Mouse (Mus musculus) spleen, adult 2 months (tissue): Measurements from ENCODE around the gene Neurl1a.

Experiments
- CTCF ChIP-seq: fragments of 200-500 bp; IDR thresholded peaks from 2 replicates; pipeline ENCODE4 v1.5.1; 2011; ENCODE audit warnings: mild to moderate bottlenecking, inconsistent platforms; ENCODE audit not compliant: insufficient read depth, insufficient read length, insufficient replicate concordance; ENCODE audit errors: extremely low read depth
- POLR2A ChIP-seq: fragments of 200-500 bp; IDR thresholded peaks from 2 replicates; pipeline ENCODE4 v1.6.1; 2011; ENCODE audit warnings: low read depth, low read length, inconsistent platforms

GRCm38 (mm10) chr19:47302191-47302852 is 123.7 kb downstream of the Neurl1a start:
- TF ChIP-seq CTCF (no peak), POLR2A (no peak)
